Mouse (Mus musculus): ENCODE results near the gene Klhl23. TPM values are rescaled to one million over a fixed set of nuclear protein-coding genes. Genes with fewer than 3 reads are reported as not detected.
"Not testable (repeated sequence)": the region's sequence is repeated elsewhere in the genome, so short reads cannot be mapped to it uniquely, and the experiment has no call there.

Gene Klhl23
- total RNA-seq (2021): 10 to 100 TPM; 10.1 to 15.3 TPM
- long read RNA-seq, experiment 1, full-length matches to known transcripts: 3 of 11 reads
- long read RNA-seq, experiment 1, partial matches to known transcripts: 1 of 11 reads
- long read RNA-seq, experiment 1, other reads (novel, unspliced or antisense): 7 of 11 reads
- long read RNA-seq, experiment 2, full-length matches to known transcripts: 2 of 7 reads
- long read RNA-seq, experiment 2, partial matches to known transcripts: 0 of 7 reads
- long read RNA-seq, experiment 2, other reads (novel, unspliced or antisense): 5 of 7 reads

DNA sequence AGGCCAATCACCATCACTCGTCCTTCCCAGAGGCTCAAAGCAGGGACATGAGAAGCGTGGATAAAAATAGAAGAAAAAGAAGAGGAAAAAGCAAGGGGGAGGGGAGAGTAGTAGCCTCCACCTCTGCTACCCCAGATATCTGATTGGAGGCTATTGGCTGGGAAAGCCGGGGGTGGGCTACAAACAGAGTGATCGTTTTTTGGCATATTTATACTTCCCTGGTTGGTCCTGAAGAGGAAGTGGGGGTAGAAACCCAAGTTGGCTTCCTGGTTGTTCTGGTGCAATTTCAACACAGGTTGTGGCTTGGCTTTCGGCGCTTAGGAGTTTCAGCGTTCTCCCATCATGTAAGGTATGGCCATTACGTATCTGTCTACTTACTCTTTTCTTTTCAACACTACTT is at the start of gene Klhl23:
TSS of gene Klhl23 (plus strand) at position 234 of the 400 bp plus-strand sequence.
- DNase-seq: peak; percentile 24

GRCm38 (mm10) chr2:69773331-69773730 is 48.4 kb upstream of the Klhl23 start:
- no peak for DNase-seq

GRCm38 (mm10) chr2:69777985-69778835 is 43.5 kb upstream of the Klhl23 start:
- no peak for DNase-seq

GRCm38 (mm10) chr2:69778836-69779177 is 42.9 kb upstream of the Klhl23 start:
- DNase-seq: peak; percentile 36

DNA sequence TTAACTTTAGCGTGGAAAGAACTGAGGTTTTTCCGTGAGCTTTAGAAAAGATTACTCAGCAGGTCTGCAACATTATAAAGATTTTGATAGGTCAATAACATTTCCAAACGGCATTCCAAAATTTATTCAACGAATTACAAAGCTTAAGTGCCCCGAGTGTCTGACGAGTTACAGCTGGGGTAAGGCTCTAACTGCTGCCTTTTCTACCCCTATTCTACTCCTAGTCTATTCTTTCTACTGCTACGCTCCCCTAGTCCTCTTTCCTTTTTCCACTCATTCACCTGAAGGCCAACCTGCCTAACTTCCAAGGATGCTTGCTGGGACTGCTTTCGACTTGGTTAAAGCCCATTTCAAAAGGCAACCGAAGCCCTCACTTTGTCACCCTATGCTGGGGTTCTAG is 32.8 kb upstream of the Klhl23 start:
- DNase-seq: no peak

DNA sequence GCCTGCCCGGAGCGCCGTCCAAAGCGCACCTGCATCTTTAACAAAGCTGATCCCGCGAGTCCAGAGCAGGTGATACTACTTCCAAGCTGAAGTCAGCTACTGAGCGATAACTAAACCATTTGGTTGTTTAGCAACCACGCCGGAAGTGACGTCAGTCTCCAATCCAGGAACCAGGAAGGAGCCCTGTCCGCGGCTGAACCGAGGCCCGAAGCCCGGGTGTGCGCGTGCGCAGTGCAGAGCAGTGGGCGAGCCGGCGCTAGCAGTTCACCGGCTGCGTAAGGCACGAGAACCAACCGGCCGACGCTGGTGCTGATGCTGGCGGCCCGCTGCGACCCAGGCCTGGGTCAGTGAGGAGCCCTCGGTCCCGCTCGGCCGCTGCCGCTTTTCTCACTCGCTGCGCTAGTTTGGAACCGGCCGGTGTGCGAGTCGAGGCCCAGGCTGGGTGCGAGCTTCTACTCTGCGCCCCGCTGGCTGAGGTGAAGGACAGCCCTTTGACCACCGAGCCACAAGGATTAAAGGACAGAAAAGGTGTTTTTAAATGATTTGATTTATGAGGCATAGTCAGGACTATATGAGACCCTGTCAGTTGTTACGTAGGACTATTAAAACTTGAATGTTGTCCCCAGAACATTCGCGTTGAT is 32.2 kb upstream of the Klhl23 start, which contains the start of the genes Ccdc173 and Phospho2:
TSS of gene Ccdc173 (minus strand) at position 147 of the 641 bp plus-strand sequence.
TSS of gene Phospho2 (plus strand) at position 195 of the 641 bp plus-strand sequence.
- peak; percentile 99 for DNase-seq

DNA sequence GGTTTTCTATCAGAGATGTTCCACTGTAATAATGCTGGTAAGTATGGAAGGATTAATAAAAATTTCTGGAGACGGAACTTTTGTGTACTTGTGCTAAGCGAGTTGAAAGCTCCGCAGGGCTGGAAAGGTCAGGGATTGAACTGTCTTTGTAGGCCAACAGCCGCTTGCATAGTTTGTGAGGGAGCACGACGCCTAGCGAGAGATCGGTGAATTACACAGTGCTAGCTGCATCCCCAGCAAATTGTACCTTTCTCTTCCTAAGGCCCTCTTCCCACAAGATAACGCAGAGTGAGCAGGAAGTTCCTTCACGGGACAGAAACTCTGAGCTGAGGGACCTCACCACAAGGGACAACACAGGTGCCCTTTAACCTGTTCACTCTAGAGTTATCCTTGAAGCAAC is 31.5 kb upstream of the Klhl23 start:
- DNase-seq: peak; percentile 90

- DNase-seq: no peak
Observed at GRCm38 (mm10) chr2:69790722-69791121, 31.0 kb upstream of the Klhl23 start.

- peak; percentile 91 for DNase-seq
Observed at GRCm38 (mm10) chr2:69802911-69803312, 18.8 kb upstream of the Klhl23 start.

DNA sequence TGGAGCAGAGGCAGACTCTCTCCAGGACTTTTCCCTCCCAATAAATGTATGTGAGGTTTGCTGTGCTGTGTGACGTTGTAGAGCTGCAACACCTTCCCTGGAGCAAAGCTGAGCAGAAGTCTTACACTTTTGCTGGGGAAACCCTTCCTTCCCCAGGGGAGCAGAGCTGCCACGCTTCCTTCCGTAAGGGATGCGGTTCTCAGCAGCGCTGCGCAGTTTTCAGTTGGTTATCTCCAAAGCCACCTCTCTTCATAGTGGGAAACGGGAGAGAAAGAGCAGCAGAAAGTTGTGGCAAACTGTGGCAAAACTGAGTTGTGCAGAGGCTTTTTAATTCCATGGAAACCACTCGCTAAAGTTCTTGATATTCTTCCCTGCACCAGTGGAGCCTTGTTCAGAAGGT is 18.0 kb upstream of the Klhl23 start:
- no peak for DNase-seq

GRCm38 (mm10) chr2:69804663-69805062 is 17.1 kb upstream of the Klhl23 start:
- not testable (repeated sequence) for DNase-seq

GRCm38 (mm10) chr2:69810169-69810568 is 11.6 kb upstream of the Klhl23 start:
- peak; percentile 61 for DNase-seq

GRCm38 (mm10) chr2:69811349-69811748 is 10.4 kb upstream of the Klhl23 start:
- DNase-seq: not testable (repeated sequence)

GRCm38 (mm10) chr2:69816575-69816974 is 5.2 kb upstream of the Klhl23 start:
- DNase-seq: no peak

- DNase-seq: no peak
Observed at GRCm38 (mm10) chr2:69818350-69819085, 3.2 kb upstream of the Klhl23 start.

GRCm38 (mm10) chr2:69820201-69820600 is 1.5 kb upstream of the Klhl23 start:
- DNase-seq: no peak

DNA sequence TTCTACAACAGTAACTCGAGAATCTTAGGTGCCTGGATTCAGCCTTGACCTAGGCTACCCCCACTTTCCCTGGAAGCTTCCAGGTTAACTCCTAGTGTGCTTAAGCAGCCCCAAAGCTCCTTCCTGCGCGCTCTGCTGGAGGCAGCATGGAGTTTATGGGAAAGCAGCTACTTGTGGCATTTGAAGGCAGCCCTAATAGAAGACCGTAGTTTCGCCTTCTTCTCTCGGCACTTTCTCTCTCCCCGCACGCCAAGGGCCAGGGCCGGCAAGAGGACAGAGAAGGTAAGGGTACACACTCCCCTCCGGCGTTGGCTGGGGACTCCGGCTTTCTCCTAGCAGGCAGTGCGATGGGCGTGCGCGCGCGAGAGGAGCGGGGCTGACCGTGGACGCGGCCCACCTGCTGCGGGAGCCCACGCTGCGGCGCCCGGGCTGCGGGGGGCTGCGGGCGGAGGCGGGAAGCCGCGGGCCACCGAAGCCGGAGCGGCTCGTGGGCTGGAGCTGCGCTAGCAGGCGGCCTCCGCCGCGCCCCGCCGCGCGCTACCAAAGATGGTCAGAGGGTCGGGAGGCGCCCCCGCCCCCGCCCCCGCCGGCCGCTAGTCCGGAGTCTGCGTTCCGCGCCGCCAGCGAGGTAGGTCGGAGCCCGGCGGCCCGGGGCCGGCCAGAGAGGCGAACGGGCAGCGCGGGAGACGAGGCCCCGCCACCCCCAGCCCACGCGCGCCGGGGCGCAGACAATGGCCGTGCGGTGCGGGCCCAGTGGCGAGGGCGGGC is 801 bp downstream of the Klhl23 start:
- peak; percentile 67 for DNase-seq

DNA sequence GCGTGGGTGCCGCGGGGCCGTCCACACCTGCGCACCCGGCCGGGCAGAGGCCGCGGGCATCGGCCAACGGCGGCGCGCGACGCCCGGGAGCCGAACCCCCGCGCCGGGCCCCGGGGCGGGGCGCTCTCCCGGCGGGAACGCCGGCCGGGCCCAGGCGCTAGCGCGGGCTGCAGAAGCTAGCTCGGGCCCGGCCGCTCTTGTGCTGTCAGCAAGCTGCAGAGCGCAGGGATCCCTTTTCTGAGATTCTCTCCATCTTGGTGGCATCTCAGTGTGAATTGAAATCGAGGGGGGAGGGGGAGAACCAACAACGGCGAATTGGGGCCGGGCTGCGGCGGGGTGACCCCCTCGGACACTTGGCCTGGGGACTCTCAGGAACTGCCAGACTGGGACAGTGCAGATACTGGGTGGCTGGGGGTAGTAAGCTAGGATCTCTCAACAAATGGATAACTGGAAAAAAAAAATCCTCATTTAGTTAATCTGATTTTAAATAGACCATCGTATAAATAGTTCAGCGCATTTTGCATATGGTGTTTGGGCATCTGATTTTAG is 1.5 kb downstream of the Klhl23 start:
- DNase-seq: peak; percentile 67

DNA sequence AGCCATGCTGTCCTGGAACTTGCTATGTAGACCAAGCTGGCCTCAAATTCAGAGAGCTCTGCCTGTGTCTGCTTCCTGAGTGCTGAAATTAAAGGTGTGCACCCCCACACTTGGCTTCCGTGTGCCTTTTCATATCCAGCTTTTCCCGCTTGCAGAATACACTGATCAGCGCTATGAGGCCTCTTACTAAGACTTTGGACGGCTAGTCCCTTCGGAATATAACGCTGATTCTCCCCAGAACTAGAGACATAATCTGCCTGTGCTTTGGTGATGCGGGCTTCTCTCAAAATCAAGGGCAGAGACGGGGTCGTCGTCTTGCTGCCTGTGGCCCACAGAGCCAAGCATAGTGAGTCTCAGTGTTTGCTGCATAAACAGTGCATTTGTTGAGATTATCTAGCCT is 4.2 kb downstream of the Klhl23 start:
- DNase-seq: no peak

- DNase-seq: no peak
Observed at GRCm38 (mm10) chr2:69826380-69826779, 4.6 kb downstream of the Klhl23 start.

DNA sequence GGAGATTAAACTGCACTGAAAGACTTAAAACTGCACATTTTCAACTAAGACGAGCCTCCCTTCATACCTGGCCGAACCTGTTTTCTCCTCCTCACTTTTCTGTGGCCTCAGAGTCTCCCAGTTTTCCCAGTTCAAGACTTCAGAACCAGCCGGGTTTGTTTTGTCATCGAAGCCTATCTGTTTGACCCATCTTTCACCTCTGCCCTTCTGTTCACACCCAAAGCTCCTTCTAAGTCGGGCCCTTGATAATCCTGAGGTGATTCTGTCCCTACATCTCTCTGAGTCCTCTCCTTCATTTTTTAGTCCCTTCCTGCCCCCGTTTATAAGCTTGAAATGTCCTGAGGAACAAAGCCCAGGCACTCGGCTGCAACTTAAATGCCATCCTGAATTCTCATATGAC is 6.3 kb downstream of the Klhl23 start:
- DNase-seq: no peak
